Mouse (Mus musculus) skeletal muscle tissue, adult 2 months (tissue): ENCODE measurements around the gene Hoxd12.

Experiments
- DNase-seq: peaks from one replicate; pipeline ENCODE4 v3.0.0-alpha.2; 2012; ENCODE audit warnings: low read depth, low spot score

Gene Hoxd12

GRCm38 (mm10) chr2:74681594-74682531 is 7.0 kb downstream of the Hoxd12 start:
- DNase-seq: no peak

GRCm38 (mm10) chr2:74682796-74683195 is 8.0 kb downstream of the Hoxd12 start:
- DNase-seq: no peak

DNA sequence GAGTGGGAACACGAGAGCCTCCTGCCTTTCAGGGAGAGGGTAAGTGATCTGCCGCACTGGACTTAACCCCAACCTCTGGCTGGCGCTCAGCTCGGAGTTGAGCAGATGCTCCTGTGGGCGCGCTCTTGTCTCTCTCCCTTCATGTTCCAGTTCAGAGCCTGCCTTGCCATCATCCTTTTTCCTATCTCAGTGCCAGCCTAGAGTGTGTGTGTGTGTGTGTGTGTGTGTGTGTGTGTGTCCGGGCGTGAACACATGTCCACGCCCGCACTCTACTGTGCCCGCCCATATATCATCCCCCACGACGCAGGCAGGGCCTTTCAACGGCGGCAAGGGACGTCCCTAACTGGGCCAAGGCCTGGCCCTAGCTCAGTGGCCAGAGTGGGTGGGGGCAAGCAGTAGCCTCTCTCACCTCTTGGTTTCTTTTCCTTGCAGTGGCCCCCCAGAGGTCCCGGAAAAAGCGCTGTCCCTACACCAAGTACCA is 8.7 kb downstream of the Hoxd12 start:
- DNase-seq: no peak

DNA sequence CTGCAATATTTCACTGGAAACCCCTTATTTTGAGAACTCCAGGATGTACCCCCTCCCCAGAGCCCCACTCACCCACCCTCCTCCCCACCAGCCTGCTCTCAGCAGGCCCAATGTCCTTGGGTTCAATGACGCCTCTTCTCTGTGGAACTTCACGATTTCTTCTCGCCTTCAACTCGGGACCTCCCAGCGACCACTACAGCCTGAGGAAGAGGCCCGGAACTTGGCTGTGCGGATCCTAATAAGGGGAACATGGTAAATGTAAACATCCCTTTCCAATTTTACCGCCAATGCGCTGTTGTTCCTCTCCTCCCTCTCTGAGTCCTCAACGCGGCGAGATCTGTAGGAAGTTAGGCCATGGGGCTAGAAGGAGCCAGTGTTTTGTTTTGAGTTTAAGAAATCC is 9.3 kb downstream of the Hoxd12 start:
- DNase-seq: no peak

- no peak for DNase-seq
Observed at GRCm38 (mm10) chr2:74685059-74685603, 10.3 kb downstream of the Hoxd12 start.

DNA sequence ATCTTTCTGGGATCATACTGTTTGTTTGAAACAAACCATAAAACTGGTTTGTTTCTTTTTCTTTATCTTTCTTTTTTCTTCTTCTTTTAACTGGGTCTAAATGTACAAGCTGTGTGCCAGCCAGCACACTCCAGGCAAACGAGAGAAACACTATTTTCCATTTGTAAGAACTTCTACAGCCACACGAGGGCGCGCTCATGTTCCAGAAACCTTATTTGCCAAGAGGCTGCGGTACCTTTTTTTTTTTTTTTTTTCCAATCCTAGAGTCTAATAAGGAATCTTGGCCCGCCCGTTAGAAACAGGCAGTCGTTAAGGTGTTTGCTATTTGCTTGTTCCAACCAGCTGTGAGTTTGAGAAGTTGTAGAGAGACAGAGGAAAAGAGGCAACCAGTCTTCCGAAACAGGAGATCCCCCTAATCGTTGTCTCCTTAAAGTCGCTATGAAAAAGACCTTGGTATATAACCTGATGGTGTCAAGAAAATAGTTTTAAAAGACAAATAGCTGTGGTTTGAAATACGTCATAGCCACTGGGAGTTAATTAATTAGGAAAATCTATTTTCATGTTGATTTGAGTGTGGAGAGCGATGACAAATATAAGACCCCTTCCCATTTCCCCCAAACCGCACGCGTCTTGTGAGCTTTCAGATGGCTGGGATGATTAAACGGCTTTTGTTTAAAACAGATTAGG is 11.6 kb downstream of the Hoxd12 start:
- peak; percentile 38 for DNase-seq

DNA sequence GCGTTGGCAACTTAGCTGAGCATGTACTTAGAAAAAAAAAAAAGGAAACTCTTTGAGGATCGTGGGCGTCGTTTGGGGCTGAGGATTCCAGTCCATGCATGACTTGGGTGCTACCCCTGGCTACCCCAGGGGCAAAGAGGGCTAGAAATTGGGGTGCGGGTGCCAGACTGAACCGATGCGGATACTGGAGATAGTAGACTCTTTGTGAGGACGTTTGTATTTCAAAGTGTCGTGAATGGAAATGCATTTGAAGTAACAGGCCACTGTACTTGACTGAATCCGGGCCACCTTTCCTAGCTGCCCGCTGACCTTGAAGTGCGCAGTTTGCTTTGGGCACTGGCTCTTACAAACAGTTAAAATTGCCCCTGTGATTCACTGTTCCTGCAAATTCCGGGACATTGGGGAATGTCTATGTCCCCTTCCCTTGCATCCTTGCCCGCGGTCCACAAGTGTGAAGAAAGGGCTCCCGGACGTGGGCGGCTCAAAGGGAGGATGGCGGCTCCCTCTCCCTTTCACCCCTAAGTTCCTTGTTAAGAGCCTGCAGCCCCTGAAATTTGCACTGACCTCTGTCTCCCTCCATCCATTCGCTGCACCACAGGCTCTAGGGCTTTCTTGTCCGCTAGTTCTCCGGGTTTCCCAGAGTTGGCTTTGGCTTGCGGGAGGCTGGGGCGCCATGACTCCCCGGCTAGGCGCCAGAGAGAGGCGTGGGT is 12.3 kb downstream of the Hoxd12 start:
- DNase-seq: no peak

- DNase-seq: no peak
Observed at GRCm38 (mm10) chr2:74687698-74688555, 13.1 kb downstream of the Hoxd12 start.

GRCm38 (mm10) chr2:74688795-74689573 is 14.2 kb downstream of the Hoxd12 start:
- DNase-seq: no peak

GRCm38 (mm10) chr2:74689574-74690337 is 14.9 kb downstream of the Hoxd12 start:
- no peak for DNase-seq

DNA sequence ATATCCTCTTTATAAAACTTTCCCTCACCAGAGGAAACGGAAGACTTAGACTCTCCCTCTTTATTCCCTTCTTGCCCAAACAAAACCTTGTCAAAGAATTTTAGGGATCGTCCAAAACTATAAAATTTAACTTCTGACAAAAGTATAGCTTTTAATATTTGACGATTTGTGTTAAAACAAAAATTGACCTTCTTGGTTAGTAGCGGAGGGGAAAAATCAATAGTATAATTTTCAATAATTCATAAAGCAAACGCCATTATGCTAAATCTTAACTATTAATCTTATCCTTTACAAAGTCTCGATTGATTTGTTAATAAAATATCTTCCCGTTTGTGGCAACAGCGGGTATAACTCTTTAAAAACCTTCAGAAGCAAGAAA is 15.5 kb downstream of the Hoxd12 start:
- DNase-seq: no peak

DNA sequence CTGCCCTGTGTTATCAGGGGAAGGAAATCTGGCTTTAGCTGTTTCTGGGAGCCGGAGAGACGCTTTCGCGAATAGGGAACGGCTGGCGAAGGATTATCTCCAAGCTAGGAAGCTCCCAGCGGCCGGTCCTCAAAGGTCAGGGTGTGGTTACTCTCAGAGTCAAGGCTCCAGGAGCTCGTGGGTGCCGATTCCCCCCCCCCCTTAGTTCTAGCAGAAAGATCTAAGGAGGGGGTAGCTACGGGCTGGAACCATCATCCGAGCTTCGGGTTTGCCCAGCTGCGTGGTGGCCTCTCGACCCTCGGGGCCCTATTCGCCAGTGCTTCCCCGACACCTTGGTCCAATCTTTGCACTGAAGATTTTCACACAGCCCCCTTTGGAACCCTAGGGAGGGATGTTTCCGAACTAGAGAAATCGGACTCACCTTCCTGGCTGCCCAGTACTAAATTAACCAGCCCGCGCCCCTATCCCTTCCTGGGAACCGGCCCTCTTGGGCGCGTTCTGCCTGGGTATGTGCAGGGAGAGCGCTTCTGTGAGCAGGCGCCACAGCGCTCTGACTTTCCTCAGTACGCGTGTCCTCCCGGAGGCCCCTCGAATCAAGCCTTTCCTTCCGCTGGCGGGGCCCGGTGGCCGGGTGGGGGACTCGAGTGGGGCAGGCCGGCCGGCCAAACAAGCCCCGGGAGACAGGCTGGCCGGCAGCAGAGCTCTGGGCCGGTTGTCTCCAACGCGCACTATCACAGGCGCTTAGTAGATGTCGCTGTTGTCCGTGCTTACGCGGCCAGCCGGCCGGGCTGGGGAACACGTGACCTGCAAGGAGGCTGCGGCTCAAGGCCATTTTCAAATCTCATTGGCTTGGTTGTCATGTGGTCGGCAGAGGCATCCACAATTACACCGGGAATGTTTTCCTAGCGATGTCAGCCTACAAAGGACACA is 16.5 kb downstream of the Hoxd12 start, which contains the start of gene Hoxd10:
TSS of gene Hoxd10 (plus strand) at position 903 of the 930 bp plus-strand sequence.
- DNase-seq: peak; percentile 79

GRCm38 (mm10) chr2:74691995-74692807 is 17.4 kb downstream of the Hoxd12 start:
- no peak for DNase-seq

DNA sequence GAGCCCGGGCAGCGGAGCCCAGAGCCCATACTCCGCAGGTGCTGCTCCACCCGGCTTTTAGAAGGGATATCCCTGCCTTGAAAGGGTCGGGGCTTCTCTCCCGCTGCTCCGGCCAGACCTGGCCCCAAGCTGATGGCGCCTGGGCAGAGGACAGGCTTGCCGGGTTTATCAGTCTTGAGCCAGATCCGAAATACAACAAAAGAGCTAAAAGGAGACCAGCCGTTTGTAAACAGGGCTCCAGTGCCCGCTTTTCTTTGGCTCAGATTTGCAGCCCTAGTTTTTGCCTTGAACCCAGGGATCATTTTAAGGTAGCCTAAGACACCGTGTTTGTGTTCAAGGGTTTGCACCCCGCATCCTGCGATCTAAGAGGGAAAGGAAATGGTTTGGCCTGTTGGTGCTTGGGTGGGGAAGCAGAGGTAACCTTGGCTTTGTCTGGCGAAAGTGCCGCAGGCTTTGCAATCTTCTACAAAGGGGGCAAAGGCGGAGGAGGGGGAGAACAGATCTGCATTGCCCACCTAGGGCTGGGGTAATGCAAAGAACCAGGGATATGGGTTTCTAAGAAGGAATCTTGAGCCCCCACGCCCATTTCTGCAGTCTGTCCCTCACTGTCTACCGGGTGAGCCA is 18.1 kb downstream of the Hoxd12 start:
- no peak for DNase-seq

DNA sequence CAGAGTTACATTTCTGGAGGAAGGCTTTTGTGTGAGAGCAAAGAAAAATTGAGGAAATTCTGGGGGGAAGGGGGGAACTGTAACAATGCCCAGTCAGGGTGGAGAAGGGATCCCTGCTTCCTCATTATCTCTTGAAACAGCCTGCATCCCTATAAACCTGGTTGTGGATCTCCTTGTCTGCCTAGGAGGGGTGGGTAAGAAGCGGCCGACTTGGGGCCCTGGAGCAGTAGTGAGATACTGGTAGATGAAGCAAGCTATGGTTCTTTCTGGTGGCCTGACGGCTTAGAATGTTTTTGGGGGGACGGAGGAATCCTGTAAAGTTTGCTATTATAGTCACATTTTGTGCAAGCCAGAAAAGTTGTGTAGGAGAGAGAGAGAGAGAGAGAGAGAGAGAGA is 18.6 kb downstream of the Hoxd12 start:
- DNase-seq: no peak

- no peak for DNase-seq
Observed at GRCm38 (mm10) chr2:74694066-74694465, 19.3 kb downstream of the Hoxd12 start.

- DNase-seq: no peak
Observed at GRCm38 (mm10) chr2:74695383-74695782, 20.6 kb downstream of the Hoxd12 start.
